Mouse (Mus musculus): ENCODE measurements around the gene Uggt1.

DNA sequence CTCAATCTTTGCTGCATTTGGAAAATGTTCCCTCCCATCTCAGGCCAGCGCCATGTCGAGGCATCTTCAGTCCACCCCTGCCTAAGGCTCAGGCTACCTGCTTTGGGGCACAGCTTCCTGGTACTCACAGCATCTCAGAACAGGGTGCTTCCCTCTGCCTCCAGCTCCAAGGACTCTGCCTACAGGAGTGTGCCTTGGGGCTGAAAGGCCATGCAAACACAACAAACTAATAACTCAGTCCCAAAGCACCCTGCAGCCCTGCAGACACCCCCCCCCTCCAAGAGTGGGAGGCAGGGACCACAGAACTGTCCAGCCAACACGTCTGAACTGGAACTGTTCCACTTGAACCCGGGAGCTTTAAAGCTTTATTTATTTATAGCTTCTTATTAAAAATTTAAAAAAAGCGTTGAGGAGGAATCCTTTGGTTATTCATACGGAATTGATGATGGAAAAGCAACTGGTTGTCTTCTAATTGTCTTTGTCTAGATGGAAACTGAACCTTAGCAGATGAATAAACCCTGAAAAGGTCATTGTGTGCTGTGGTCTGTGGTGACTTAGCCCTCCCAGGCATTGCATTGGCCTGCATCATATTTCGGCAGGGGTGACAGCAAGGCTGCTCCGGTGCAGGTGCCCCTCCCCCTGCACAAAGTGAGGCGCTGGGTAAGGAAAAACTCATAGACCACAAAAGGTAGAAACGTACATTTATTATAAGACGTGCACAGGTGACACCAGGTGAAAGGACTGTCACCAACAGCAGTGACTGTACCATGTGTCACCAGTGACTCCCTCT, 138.4 kb downstream of the Uggt1 start:
- TF ChIP-seq CTCF (IDR thresholded peaks at IDR 0.05) (no peak), EP300 (IDR thresholded peaks at IDR 0.05) (no peak)

All from lung, postnatal 0 days (tissue).